Mouse (Mus musculus): ENCODE results near the gene Bcl2l14.

GRCm38 (mm10) chr6:134434866-134435390 is 38.8 kb downstream of the Bcl2l14 start:
- TF ChIP-seq CTCF (IDR thresholded peaks at IDR 0.05; ENCODE audit: extremely low read depth, insufficient read depth, low read length) (no peak), POLR2A (IDR thresholded peaks at IDR 0.05; ENCODE audit: extremely low read depth, insufficient read depth, low read length) (no peak)
